Mouse (Mus musculus): ENCODE measurements at regions not wholly inside any gene's neighbourhood (a gene's known extent, or its start where the extent isn't known, plus 50 kb on each side); places are given as distances from the start of the nearest gene placed in this dataset.

GRCm38 (mm10) chr10:51792030-51792429, 114.5 kb downstream of the Rfx6 start:
- 0% methylated on average over 1 of the region's 1 CpGs for WGBS
- Histone ChIP-seq H3K27ac (replicated peaks) (no peak overlapping the region), H3K27me3 (replicated peaks; ENCODE audit: low read depth, poor library complexity, severe bottlenecking) (no peaks in the 10 kb centered on the region), H3K4me3 (no peak overlapping the region), H3K36me3 (replicated peaks) (no peaks in the 10 kb centered on the region), H3K4me1 (no peaks in the 10 kb centered on the region), H3K9me3 (no peaks in the 10 kb centered on the region)
- DNase-seq (ENCODE audit: low spot score), result no peak

- Histone ChIP-seq H3K9me3 (no peaks in the 10 kb centered on the region), H3K36me3 (replicated peaks) (no peaks in the 10 kb centered on the region), H3K27me3 (replicated peaks; ENCODE audit: low read depth, poor library complexity, severe bottlenecking) (no peaks in the 10 kb centered on the region), H3K27ac (replicated peaks) (no peak overlapping the region), H3K4me3 (no peak overlapping the region), H3K4me1 (no peaks in the 10 kb centered on the region)
- WGBS, result 87% methylated on average over 7 of the region's 7 CpGs
- DNase-seq (ENCODE audit: low spot score), result no peak
These were observed 116.3 kb downstream of the Rfx6 start for GRCm38 (mm10) chr10:51793876-51794275.

DNA sequence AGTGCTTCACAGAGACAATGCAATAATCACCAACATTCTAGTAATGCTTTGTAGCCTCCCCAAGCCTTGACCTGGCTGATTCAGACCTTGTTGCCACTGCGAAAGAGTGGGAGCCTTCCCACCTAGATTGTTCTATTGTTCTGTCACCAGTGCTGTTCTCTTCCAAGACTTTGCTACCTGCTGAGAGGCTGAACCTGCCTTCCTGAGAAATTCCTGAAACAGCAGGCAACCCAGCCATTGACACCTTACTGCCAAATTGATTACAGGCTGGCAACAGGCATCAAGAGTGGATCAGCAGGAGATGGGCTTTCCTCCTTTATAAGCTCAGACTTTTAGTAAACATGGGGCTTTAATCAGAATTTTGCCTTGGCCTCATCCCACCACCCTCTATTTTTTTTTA, 139.1 kb downstream of the Rfx6 start:
- Histone ChIP-seq H3K27ac (replicated peaks) (no peak overlapping the region), H3K4me3 (no peak overlapping the region), H3K4me1 (no peaks in the 10 kb centered on the region), H3K27me3 (replicated peaks; ENCODE audit: low read depth, poor library complexity, severe bottlenecking) (no peaks in the 10 kb centered on the region), H3K9me3 (no peaks in the 10 kb centered on the region), H3K36me3 (replicated peaks) (no peaks in the 10 kb centered on the region)
- WGBS, result 55% methylated on average over 1 of the region's 1 CpGs
- DNase-seq (ENCODE audit: low spot score), result no peak

GRCm38 (mm10) chr10:51823900-51824299, 146.3 kb downstream of the Rfx6 start:
- Histone ChIP-seq H3K27me3 (replicated peaks; ENCODE audit: low read depth, poor library complexity, severe bottlenecking) (no peaks in the 10 kb centered on the region), H3K4me3 (no peak overlapping the region), H3K4me1 (no peaks in the 10 kb centered on the region), H3K36me3 (replicated peaks) (no peaks in the 10 kb centered on the region), H3K27ac (replicated peaks) (no peak overlapping the region), H3K9me3 (no peaks in the 10 kb centered on the region)
- no peak for DNase-seq (ENCODE audit: low spot score)
- WGBS, result 96% methylated on average over 2 of the region's 2 CpGs

- Histone ChIP-seq H3K4me1 (no peaks in the 10 kb centered on the region), H3K36me3 (replicated peaks) (no peaks in the 10 kb centered on the region), H3K9me3 (no peaks in the 10 kb centered on the region), H3K27me3 (replicated peaks; ENCODE audit: low read depth, poor library complexity, severe bottlenecking) (no peaks in the 10 kb centered on the region), H3K4me3 (no peak overlapping the region), H3K27ac (replicated peaks) (no peak overlapping the region)
- 76% methylated on average over 6 of the region's 6 CpGs for WGBS
- DNase-seq (ENCODE audit: low spot score), result no peak
These were observed 148.9 kb downstream of the Rfx6 start for GRCm38 (mm10) chr10:51826431-51826964.

- no peaks in the 10 kb centered on the region for H3K4me1 ChIP-seq
- H3K27me3 ChIP-seq (replicated peaks; ENCODE audit: low read depth, poor library complexity, severe bottlenecking), result no peaks in the 10 kb centered on the region
- no peaks in the 10 kb centered on the region for H3K9me3 ChIP-seq
- H3K4me3 ChIP-seq, result no peak overlapping the region
- H3K27ac ChIP-seq (replicated peaks), result no peak overlapping the region
- no peaks in the 10 kb centered on the region for H3K36me3 ChIP-seq (replicated peaks)
- no peak for DNase-seq (ENCODE audit: low spot score)
- 60% methylated on average over 4 of the region's 4 CpGs for WGBS
These were observed 154.9 kb downstream of the Rfx6 start for GRCm38 (mm10) chr10:51832459-51832858.

DNA sequence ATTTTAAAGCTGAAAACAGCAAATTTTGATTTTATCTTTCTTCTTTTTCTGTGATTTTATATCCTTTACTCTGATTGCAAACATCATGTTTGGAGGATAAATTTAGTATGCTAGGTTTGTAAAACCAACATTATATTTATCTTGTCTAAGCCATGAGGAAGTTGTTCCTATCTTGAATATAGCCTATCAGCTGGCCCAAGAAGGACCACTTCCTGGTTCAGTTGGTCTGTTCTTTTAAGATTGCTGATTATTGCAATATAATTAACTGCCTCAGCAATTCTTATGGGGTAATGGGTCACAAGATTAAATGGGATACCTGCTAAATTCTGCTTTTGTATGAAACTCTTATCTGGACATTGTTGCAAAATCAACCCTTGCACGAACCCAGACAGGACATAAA, 165.5 kb downstream of the Rfx6 start:
- 77% methylated on average over 1 of the region's 1 CpGs for WGBS
- no peak overlapping the region for H3K4me3 ChIP-seq
- H3K36me3 ChIP-seq (replicated peaks), result no peaks in the 10 kb centered on the region

GRCm38 (mm10) chr10:51846287-51846686, 168.7 kb downstream of the Rfx6 start:
- Histone ChIP-seq H3K4me1 (no peaks in the 10 kb centered on the region), H3K27ac (replicated peaks) (no peak overlapping the region), H3K36me3 (replicated peaks) (no peaks in the 10 kb centered on the region), H3K9me3 (no peaks in the 10 kb centered on the region), H3K4me3 (no peak overlapping the region), H3K27me3 (replicated peaks; ENCODE audit: low read depth, poor library complexity, severe bottlenecking) (no peaks in the 10 kb centered on the region)
- 90% methylated on average over 4 of the region's 4 CpGs for WGBS
- DNase-seq (ENCODE audit: low spot score), result no peak

More for the DNA sequence above, 165.5 kb downstream of the Rfx6 start:
- no peaks in the 10 kb centered on the region for H3K9me3 ChIP-seq
- H3K27ac ChIP-seq (replicated peaks), result no peak overlapping the region
- DNase-seq (ENCODE audit: low spot score), result no peak
- H3K27me3 ChIP-seq (replicated peaks; ENCODE audit: low read depth, poor library complexity, severe bottlenecking), result no peaks in the 10 kb centered on the region
- H3K4me1 ChIP-seq, result no peaks in the 10 kb centered on the region

GRCm38 (mm10) chr10:51869409-51869808, 152.9 kb upstream of the Vgll2 start:
- no peak for DNase-seq (ENCODE audit: low spot score)
- H3K9me3 ChIP-seq, result no peaks in the 10 kb centered on the region
- 80% methylated on average over 3 of the region's 3 CpGs for WGBS
- H3K27ac ChIP-seq (replicated peaks), result no peak overlapping the region
- H3K27me3 ChIP-seq (replicated peaks; ENCODE audit: low read depth, poor library complexity, severe bottlenecking), result no peaks in the 10 kb centered on the region
- H3K36me3 ChIP-seq (replicated peaks), result no peaks in the 10 kb centered on the region
- H3K4me1 ChIP-seq, result no peaks in the 10 kb centered on the region
- no peak overlapping the region for H3K4me3 ChIP-seq

GRCm38 (mm10) chr10:51911066-51911691, 111.1 kb upstream of the Vgll2 start:
- no peaks in the 10 kb centered on the region for H3K4me1 ChIP-seq
- H3K4me3 ChIP-seq, result no peak overlapping the region
- H3K9me3 ChIP-seq, result no peaks in the 10 kb centered on the region
- WGBS, result 38% methylated on average over 10 of the region's 10 CpGs
- no peaks in the 10 kb centered on the region for H3K27me3 ChIP-seq (replicated peaks; ENCODE audit: low read depth, poor library complexity, severe bottlenecking)
- H3K27ac ChIP-seq (replicated peaks), result no peak overlapping the region
- no peaks in the 10 kb centered on the region for H3K36me3 ChIP-seq (replicated peaks)
- no peak for DNase-seq (ENCODE audit: low spot score)

DNA sequence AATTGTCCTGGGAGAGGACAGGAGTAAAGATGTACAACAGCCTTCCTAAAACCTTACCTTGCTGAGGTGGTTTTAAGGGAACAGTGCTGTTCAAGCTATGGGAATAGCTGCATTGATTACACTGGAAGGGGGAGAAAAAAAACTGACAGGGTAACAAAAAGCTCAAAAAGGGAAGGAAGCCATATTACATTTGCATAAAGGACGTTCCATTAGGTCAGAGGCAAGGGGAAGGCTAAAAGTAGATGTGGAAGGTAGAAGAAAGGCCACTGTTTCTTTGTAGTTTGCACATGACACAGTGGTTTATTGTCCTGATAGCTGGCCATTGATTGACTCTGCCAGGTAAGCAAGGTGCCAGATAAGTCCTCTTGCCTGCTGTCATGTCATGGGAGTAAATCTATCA, 110.2 kb upstream of the Vgll2 start:
- Histone ChIP-seq H3K27me3 (replicated peaks; ENCODE audit: low read depth, poor library complexity, severe bottlenecking) (no peaks in the 10 kb centered on the region), H3K9me3 (no peaks in the 10 kb centered on the region), H3K36me3 (replicated peaks) (no peaks in the 10 kb centered on the region), H3K4me1 (no peaks in the 10 kb centered on the region), H3K4me3 (no peak overlapping the region), H3K27ac (replicated peaks) (no peak overlapping the region)
- no peak for DNase-seq (ENCODE audit: low spot score)
- 56% methylated on average over 1 of the region's 1 CpGs for WGBS

DNA sequence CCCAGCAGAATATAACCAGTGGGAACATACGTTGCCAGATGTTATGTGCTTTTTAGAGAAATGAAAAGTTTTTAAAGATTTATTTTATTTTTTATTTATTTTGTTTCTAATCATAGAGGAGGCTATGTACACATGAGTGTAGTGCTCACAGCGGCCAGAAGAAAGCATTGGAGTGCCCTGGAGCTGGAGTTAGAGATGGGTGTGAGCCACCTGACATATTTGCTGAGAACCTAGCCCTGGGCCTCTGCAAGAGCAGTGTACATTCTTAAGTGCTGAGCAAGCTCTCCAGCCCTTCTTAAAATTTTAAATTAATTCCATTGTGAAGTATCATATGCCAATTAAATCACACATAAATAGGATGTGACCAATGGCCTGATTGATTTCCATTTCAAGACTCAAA, 95.7 kb upstream of the Vgll2 start:
- 79% methylated on average over 2 of the region's 2 CpGs for WGBS
- Histone ChIP-seq H3K4me3 (no peak overlapping the region), H3K27me3 (replicated peaks; ENCODE audit: low read depth, poor library complexity, severe bottlenecking) (no peaks in the 10 kb centered on the region), H3K4me1 (0 out of 2 replicates have a peak, but pooled peaks cover 3% of the 10 kb centered on the region), H3K36me3 (replicated peaks) (no peaks in the 10 kb centered on the region), H3K27ac (replicated peaks) (no peak overlapping the region), H3K9me3 (no peaks in the 10 kb centered on the region)
- no peak for DNase-seq (ENCODE audit: low spot score)

DNA sequence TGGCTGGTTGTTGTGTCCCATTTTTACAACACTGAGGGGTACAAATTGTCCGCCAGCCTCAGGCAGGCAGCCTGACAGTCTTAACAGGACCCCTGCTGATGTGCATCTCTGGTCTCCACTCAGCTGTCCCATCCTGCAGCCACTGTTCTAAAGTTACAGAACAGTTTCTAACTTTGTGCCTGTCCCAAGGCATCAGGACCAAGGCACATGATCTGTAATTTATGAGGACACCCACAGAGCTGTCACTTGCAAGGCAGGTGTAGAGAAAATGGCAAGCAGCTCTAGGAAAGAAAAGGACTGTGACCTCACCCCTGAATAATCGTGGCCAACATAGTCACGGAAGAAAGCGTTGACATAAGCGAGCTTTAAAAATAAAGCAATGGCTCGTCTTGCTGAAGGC, 93.0 kb upstream of the Vgll2 start:
- no peaks in the 10 kb centered on the region for H3K36me3 ChIP-seq (replicated peaks)
- H3K9me3 ChIP-seq, result no peaks in the 10 kb centered on the region
- DNase-seq (ENCODE audit: low spot score), result no peak
- 0 out of 2 replicates have a peak, but pooled peaks cover 3% of the 10 kb centered on the region for H3K4me1 ChIP-seq
- WGBS, result 74% methylated on average over 6 of the region's 6 CpGs
- H3K27ac ChIP-seq (replicated peaks), result no peak overlapping the region
- H3K4me3 ChIP-seq, result no peak overlapping the region
- H3K27me3 ChIP-seq (replicated peaks; ENCODE audit: low read depth, poor library complexity, severe bottlenecking), result no peaks in the 10 kb centered on the region

Data from embryonic facial prominence, embryonic 10.5 days (tissue).